Mouse (Mus musculus): ENCODE data around the gene Zscan5b. TPM values are rescaled to one million over a fixed set of nuclear protein-coding genes. Genes with fewer than 3 reads are reported as not detected.

Zscan5b gene
- polyA plus RNA-seq, 1 experiment: 2.5 TPM

- Histone ChIP-seq H3K36me3 (ENCODE audit: control insufficient read depth, insufficient read depth, low read length) (no peaks in the 10 kb centered on the region), H3K4me1 (ENCODE audit: control insufficient read depth, insufficient read depth, low read length) (peaks cover 10% of the 10 kb centered on the region), H3K4me3 (ENCODE audit: control insufficient read depth, low read depth, low read length) (peak within 1 kb of the TSS; percentile 70), H3K27me3 (ENCODE audit: control insufficient read depth, insufficient read depth, low read length) (no peaks in the 10 kb centered on the region), H3K27ac (ENCODE audit: control insufficient read depth, insufficient read depth, low read depth, low read length) (peak within 1 kb of the TSS; percentile 64)
- TF ChIP-seq POLR2A (IDR thresholded peaks at IDR 0.05; ENCODE audit: control insufficient read depth, low read depth, low read length) (peak; percentile 60), CTCF (IDR thresholded peaks at IDR 0.05; ENCODE audit: control insufficient read depth, insufficient read depth, insufficient replicate concordance, low read depth, low read length) (no peak)
These were observed 64.0 kb downstream of the Zscan5b start, which contains the start of gene Zfp667 for GRCm38 (mm10) chr7:6285842-6286705. Gene Zfp667 (plus strand): TSS chr7:6286579.

- peaks cover 10% of the 10 kb centered on the region for H3K4me1 ChIP-seq (ENCODE audit: control insufficient read depth, insufficient read depth, low read length)
- no peaks in the 10 kb centered on the region for H3K27me3 ChIP-seq (ENCODE audit: control insufficient read depth, insufficient read depth, low read length)
- no peak for TF ChIP-seq CTCF (IDR thresholded peaks at IDR 0.05; ENCODE audit: control insufficient read depth, insufficient read depth, insufficient replicate concordance, low read depth, low read length)
- peak overlapping the region; percentile 1; the same call in 1 of the 2 replicates for H3K27ac ChIP-seq (ENCODE audit: control insufficient read depth, insufficient read depth, low read depth, low read length)
- peak overlapping the region; percentile 70 for H3K4me3 ChIP-seq (ENCODE audit: control insufficient read depth, low read depth, low read length)
- H3K36me3 ChIP-seq (ENCODE audit: control insufficient read depth, insufficient read depth, low read length): no peaks in the 10 kb centered on the region
These were observed 64.9 kb downstream of the Zscan5b start for GRCm38 (mm10) chr7:6286921-6287531.

Other genes starting within 250 kb of the Zscan5b start
- 0.06 and 0.11 TPM in 2 replicates for gene Vmn1r65, start 211.3 kb upstream of the Zscan5b start, polyA plus RNA-seq (2012; rRNA removed)
- 0.90 and 0.91 TPM in 2 replicates for gene Nlrp4c, start 177.1 kb upstream of the Zscan5b start, polyA plus RNA-seq (2012; rRNA removed)
- 41.0 and 45.8 TPM in 2 replicates for gene Zfp787, start 66.3 kb upstream of the Zscan5b start, polyA plus RNA-seq (2012; rRNA removed)
- 20.3 and 21.6 TPM in 2 replicates for gene Zfp444, start 50.1 kb upstream of the Zscan5b start, polyA plus RNA-seq (2012; rRNA removed)
- not detected in 2 replicates for gene Galp, start 25.2 kb upstream of the Zscan5b start, polyA plus RNA-seq (2012; rRNA removed)
- 0.35 and 0.46 TPM in 2 replicates for gene Epp13, start 30.4 kb downstream of the Zscan5b start, polyA plus RNA-seq (2012; rRNA removed)
- gene Zfp667, start 64.3 kb downstream of the Zscan5b start, polyA plus RNA-seq (2012; rRNA removed): 2.6 and 3.1 TPM in 2 replicates
- gene Zfp583, start 109.0 kb downstream of the Zscan5b start, polyA plus RNA-seq (2012; rRNA removed): 1.2 and 1.7 TPM in 2 replicates
- gene Gm3854, start 121.5 kb downstream of the Zscan5b start, polyA plus RNA-seq (2012; rRNA removed): 0.88 and 1.1 TPM in 2 replicates
- 2.5 and 2.8 TPM in 2 replicates for gene Zfp78, start 141.0 kb downstream of the Zscan5b start, polyA plus RNA-seq (2012; rRNA removed)
- 2.6 and 2.9 TPM in 2 replicates for gene Zfp28, start 161.0 kb downstream of the Zscan5b start, polyA plus RNA-seq (2012; rRNA removed)
- gene Smim17, start 176.4 kb downstream of the Zscan5b start, polyA plus RNA-seq (2012; rRNA removed): 0.61 and 1.2 TPM in 2 replicates
- gene Gm20715, start 188.0 kb downstream of the Zscan5b start, polyA plus RNA-seq (2012; rRNA removed): 1.7 and 2.4 TPM in 2 replicates
- 2.5 and 3.0 TPM in 2 replicates for gene Olfr1344, start 216.4 kb downstream of the Zscan5b start, polyA plus RNA-seq (2012; rRNA removed)
- gene Olfr1336, start 233.9 kb downstream of the Zscan5b start, polyA plus RNA-seq (2012; rRNA removed): 1.2 and 1.6 TPM in 2 replicates
- 0.46 and 0.63 TPM in 2 replicates for gene Olfr1346, start 244.8 kb downstream of the Zscan5b start, polyA plus RNA-seq (2012; rRNA removed)

Data from testis, adult 2 months (tissue).